Mouse (Mus musculus): ENCODE data around the gene Rabggta.

DNA sequence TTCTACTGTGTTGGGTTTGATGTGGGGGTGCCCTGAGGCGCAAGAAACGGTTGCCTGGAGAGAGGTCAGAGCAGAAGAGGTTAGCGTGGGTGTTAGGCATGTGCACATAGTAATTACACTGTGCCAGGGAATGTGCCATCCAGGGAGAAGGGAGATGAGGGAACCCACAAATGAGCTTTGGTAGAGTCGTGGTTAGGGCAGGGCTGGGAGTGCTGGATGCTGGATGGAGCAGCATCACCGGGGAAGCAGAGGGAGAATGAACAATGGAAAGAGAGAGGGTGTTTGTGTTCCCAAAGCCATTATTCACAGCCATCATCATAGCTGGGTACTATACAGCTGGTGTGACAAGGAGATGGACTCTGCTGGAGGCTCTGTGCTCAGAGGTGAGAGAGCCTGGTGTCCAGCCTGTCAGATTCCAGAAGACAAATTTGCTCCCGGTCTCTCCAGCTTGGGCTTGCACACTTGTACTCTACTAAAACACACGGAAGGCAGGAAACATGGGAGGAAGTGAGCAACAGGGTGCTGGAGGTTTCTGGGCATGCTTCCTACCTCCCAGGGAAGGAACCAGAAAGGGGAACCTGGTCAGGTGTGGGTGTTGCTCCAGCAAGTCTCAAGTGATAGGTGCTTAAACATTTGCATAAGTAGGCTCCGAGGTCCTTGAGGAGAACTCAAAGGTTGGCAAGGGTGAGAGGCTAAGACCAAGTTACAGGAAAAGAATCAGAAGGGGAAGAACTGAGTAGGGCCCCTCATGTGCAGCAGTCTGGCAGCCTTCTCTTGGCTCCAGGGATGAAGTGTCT, 6.0 kb upstream of the Rabggta start:
- TF ChIP-seq CHD2 (IDR thresholded peaks at IDR 0.05; ENCODE audit: low read depth, low read length) (no peak), ZC3H11A (IDR thresholded peaks at IDR 0.05; ENCODE audit: borderline replicate concordance, low read depth, low read length) (no peak)

Measured in ES-E14 (cell line).